Mouse (Mus musculus): ENCODE results near the gene Manea.
"Not testable (repeated sequence)": the region's sequence is repeated elsewhere in the genome, so short reads cannot be mapped to it uniquely, and the experiment has no call there.

Manea gene

GRCm38 (mm10) chr4:26346443-26347106, at the start of gene Manea:
TSS of gene Manea (minus strand) at chr4:26346891.
- DNase-seq (ENCODE audit: low spot score in 2 of 2): peak; percentile 56 to 83

DNA sequence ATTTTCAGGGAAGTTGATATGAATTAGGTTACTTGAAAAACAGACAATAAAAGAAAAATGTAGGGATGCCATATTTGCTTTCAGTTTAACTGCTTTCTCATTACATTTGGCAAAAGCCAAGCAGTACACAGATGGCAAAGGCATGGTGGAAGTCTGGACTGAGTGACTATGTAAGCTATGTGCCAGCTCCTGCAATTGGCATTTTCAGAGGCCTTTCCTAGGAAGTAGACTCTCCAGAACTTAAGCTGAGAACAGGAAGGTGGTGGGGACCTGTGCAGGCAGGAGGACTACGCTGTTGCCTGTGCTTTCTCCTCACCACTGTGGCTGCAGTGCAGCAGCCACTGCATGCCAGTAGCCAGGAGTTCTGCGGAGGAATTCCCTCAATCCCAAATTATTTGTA, 7.9 kb upstream of the Manea start:
- no peak for DNase-seq (ENCODE audit: low spot score in 2 of 2)

- no peak for DNase-seq (ENCODE audit: low spot score in 2 of 2)
These were observed 7.0 kb upstream of the Manea start for GRCm38 (mm10) chr4:26353643-26354231.

GRCm38 (mm10) chr4:26347239-26347638, 548 bp upstream of the Manea start:
- DNase-seq (ENCODE audit: low spot score in 2 of 2): no peak

GRCm38 (mm10) chr4:26345741-26346442, 799 bp downstream of the Manea start:
- no peak for DNase-seq (ENCODE audit: low spot score in 2 of 2)

DNA sequence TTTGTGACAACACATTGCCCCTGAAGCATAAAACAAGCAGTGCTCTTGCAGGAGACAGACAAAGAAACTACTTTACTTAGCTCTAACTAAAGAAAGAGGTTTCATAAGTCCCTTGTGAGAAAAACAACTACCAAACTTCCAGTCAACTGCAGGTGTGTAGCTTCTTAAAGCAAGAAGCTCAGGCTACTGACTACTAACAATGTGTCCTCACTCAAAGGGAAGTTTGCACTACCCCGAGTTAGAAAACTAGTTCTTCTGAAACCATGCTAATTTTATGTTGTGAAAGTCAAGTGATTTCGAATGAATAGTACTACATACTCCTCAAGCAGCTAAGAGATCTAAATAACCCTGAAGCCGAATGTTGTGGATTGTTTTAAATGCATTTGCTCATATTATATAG, 1.6 kb downstream of the Manea start:
- no peak for DNase-seq (ENCODE audit: low spot score in 2 of 2)

GRCm38 (mm10) chr4:26342346-26342745, 4.3 kb downstream of the Manea start:
- DNase-seq (ENCODE audit: low spot score in 2 of 2): no peak

- no peak for DNase-seq (ENCODE audit: low spot score in 2 of 2)
These were observed 8.1 kb downstream of the Manea start for GRCm38 (mm10) chr4:26338604-26339003.

DNA sequence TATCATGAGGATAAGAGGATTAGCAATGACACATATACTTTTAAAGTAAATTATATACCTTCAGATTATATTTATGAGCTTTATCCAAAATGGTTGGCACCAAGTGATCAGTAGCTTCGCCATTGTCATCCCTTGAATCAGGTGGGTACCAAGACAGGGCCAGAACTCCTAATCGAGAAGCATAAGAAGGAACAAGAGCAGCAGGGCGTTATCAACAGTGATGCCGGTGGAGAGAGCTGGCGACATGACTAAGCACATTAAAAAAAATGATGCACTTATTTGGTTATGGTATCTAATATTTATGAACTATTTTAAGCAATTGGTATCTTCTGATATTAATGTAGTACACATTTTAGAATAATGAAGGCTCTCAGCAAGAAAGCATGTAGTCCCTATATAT, 10.1 kb downstream of the Manea start:
- no peak for DNase-seq (ENCODE audit: low spot score in 2 of 2)

GRCm38 (mm10) chr4:26304731-26305130, 42.0 kb downstream of the Manea start:
- DNase-seq (ENCODE audit: low spot score in 2 of 2): not testable (repeated sequence)

- no peak for DNase-seq (ENCODE audit: low spot score in 2 of 2)
These were observed 69.5 kb downstream of the Manea start for GRCm38 (mm10) chr4:26277112-26277716.

GRCm38 (mm10) chr4:26276264-26276663, 70.4 kb downstream of the Manea start:
- no peak for DNase-seq (ENCODE audit: low spot score in 2 of 2)

DNA sequence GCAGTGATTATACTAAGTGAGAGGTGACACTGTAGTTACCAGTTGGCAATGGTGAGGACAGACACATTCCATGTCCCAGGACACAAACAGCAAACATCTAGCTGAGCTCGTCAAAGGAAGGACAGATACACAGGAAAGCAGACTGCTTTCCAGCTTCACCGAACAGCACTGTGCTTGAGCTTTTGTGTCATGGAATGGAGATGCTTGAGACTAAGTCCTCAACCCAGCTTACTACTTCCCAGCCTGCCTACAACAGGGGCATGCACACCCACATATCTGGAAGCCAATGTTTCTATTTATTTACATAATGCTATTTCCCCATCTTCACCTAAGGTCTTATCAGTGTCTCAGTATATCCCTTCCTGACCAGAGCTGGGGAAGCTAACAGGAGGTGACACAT, 70.9 kb downstream of the Manea start:
- no peak for DNase-seq (ENCODE audit: low spot score in 2 of 2)

Measured in frontal cortex, postnatal 10 days (tissue).